Mouse (Mus musculus) embryonic facial prominence, embryonic 13.5 days (tissue): ENCODE results near the gene Ccdc9. TPM values are rescaled to one million over a fixed set of nuclear protein-coding genes. Genes with fewer than 3 reads are reported as not detected.
"Not testable (repeated sequence)": the region's sequence is repeated elsewhere in the genome, so short reads cannot be mapped to it uniquely, and the experiment has no call there.

Experiments used
- ATAC-seq: fragments of 200-750 bp; cut with Nextera tagmentation; 2 replicates; pipeline ENCODE4 v1.8.0; 2017; ENCODE audit warnings: low read depth; ENCODE audit not compliant: insufficient number of reproducible peaks, insufficient read depth, low FRiP score, low TSS enrichment
- H3K27ac ChIP-seq: fragments of 300-500 bp; sonication (generic); 2 replicates; pipeline ENCODE4 v1.5.1; 2015; ENCODE audit warnings: moderate library complexity, mild to moderate bottlenecking, inconsistent platforms
- H3K27me3 ChIP-seq: fragments of 300-500 bp; sonication (generic); 2 replicates; pipeline ENCODE4 v1.6.1; 2015; ENCODE audit warnings: mild to moderate bottlenecking, inconsistent platforms
- H3K36me3 ChIP-seq: fragments of 300-500 bp; sonication (generic); 2 replicates; pipeline ENCODE4 v1.6.1; 2015; ENCODE audit warnings: mild to moderate bottlenecking, inconsistent platforms
- H3K4me1 ChIP-seq: fragments of 300-500 bp; sonication (generic); 2 replicates; pipeline ENCODE4 v1.6.1; 2015; ENCODE audit warnings: inconsistent platforms
- H3K4me2 ChIP-seq: fragments of 300-500 bp; sonication (generic); 2 replicates; pipeline ENCODE4 v1.6.1; 2015; ENCODE audit warnings: moderate library complexity, mild to moderate bottlenecking, inconsistent platforms
- H3K4me3 ChIP-seq: fragments of 300-500 bp; sonication (generic); 2 replicates; pipeline ENCODE4 v1.5.1; 2015; ENCODE audit warnings: mild to moderate bottlenecking, inconsistent platforms
- H3K9ac ChIP-seq: fragments of 300-500 bp; sonication (generic); 2 replicates; pipeline ENCODE4 v1.6.1; 2015; ENCODE audit warnings: mild to moderate bottlenecking, inconsistent platforms
- H3K9me3 ChIP-seq: fragments of 300-500 bp; sonication (generic); 2 replicates; pipeline ENCODE4 v1.6.1; 2016; ENCODE audit warnings: inconsistent platforms
- WGBS: fragments of 180-500 bp; shearing (Covaris S2); methylation state at CpG from one replicate; pipeline ENCODE4 v1.1.7; 2015; ENCODE audit warnings: mixed read lengths; 5-methylcytosine and 5-hydroxymethylcytosine counted together
- polyA plus RNA-seq: library from polyadenylated mRNA; unstranded; fragments of >200 nt; fragmentation: Nextera tagmentation; extraction: Ambion mirVana; gene quantifications from 2 replicates; pipeline ENCODE4 v1.2.1, GENCODE M21; 2015

Ccdc9 gene
- polyA plus RNA-seq, 1 experiment from 2014 or later: 32.9 TPM

GRCm38 (mm10) chr7:16307141-16307540, 20.5 kb upstream of the Ccdc9 start:
- not testable (repeated sequence) for H3K4me3 ChIP-seq, H3K27ac ChIP-seq, H3K4me2 ChIP-seq, H3K9me3 ChIP-seq, H3K9ac ChIP-seq, ATAC-seq, H3K36me3 ChIP-seq
- Histone ChIP-seq H3K27me3 (peaks cover 26% of the 10 kb centered on the region), H3K4me1 (peaks cover 36% of the 10 kb centered on the region)
- 68% methylated on average over 6 of the region's 6 CpGs for WGBS

GRCm38 (mm10) chr7:16299419-16300035, 12.9 kb upstream of the Ccdc9 start:
- Histone ChIP-seq H3K4me1 (peaks cover 30% of the 10 kb centered on the region), H3K36me3 (no peaks in the 10 kb centered on the region), H3K9ac (peak overlapping the region; percentile 74), H3K27me3 (no peaks in the 10 kb centered on the region), H3K4me2 (peak overlapping the region; percentile 85), H3K27ac (peak overlapping the region; percentile 48; the same call in 1 of the 2 replicates), H3K4me3 (peak overlapping the region; percentile 50), H3K9me3 (no peaks in the 10 kb centered on the region)
- whole genome bisulfite sequencing: under 1% methylated on average over 52 of the region's 52 CpGs
- peak; percentile 89 for ATAC-seq

GRCm38 (mm10) chr7:16298927-16299326, 12.3 kb upstream of the Ccdc9 start:
- no peak for ATAC-seq
- Histone ChIP-seq H3K4me3 (peak overlapping the region; percentile 50), H3K27me3 (no peaks in the 10 kb centered on the region), H3K36me3 (no peaks in the 10 kb centered on the region), H3K9ac (peak overlapping the region; percentile 74), H3K27ac (peak overlapping the region; percentile 48; the same call in 1 of the 2 replicates), H3K9me3 (no peaks in the 10 kb centered on the region), H3K4me1 (peaks cover 30% of the 10 kb centered on the region), H3K4me2 (peak overlapping the region; percentile 85)
- WGBS: 82% methylated on average over 5 of the region's 5 CpGs

- H3K27ac ChIP-seq: 0 out of 2 replicates have a peak overlapping the region, but pooled peaks have one; percentile 58
- no peak for ATAC-seq
- H3K36me3 ChIP-seq: no peaks in the 10 kb centered on the region
- no peaks in the 10 kb centered on the region for H3K27me3 ChIP-seq
- whole genome bisulfite sequencing: 56% methylated on average over 2 of the region's 2 CpGs
- H3K9me3 ChIP-seq: no peaks in the 10 kb centered on the region
- H3K9ac ChIP-seq: no peak overlapping the region
- H3K4me2 ChIP-seq: peak overlapping the region; percentile 67; the same call in 1 of the 2 replicates
- H3K4me1 ChIP-seq: peaks cover 30% of the 10 kb centered on the region
- H3K4me3 ChIP-seq: no peak overlapping the region
Observed at GRCm38 (mm10) chr7:16297616-16298015, 11.0 kb upstream of the Ccdc9 start.

DNA sequence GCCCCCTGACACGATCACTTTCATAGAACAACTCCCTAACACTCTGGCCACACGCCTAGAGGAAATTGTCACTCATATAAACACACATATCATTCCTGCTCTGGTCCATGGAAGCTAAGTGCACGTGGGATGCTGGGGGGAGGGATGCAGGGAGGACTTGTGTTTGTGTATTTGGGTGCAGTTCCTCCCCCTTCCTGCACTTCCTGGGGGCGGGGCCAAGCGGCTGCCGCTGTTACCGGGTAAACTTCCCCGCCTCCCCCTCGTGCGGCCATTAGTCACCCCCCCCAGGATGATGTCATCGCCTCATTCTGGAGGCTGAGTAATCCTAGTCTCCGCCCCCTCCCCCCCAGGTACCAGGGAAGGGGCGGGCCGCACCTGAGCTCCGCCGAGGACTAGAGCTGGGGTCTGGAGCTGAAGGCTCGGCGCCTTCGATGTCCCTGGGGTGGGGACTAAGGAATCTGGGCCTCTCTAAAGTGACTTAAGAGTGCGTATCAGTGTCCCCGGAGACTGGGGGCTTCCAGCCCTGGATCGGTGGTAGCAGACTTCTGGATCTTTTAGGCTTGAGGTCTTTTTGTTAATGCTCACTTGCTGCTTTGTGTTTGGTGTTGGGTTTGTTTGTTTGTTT, 10.3 kb upstream of the Ccdc9 start:
- WGBS: under 1% methylated on average over 22 of the region's 22 CpGs
- H3K4me2 ChIP-seq: peak overlapping the region; percentile 67
- H3K4me1 ChIP-seq: peaks cover 30% of the 10 kb centered on the region
- no peaks in the 10 kb centered on the region for H3K9me3 ChIP-seq
- H3K36me3 ChIP-seq: no peaks in the 10 kb centered on the region
- peak overlapping the region; percentile 69 for H3K9ac ChIP-seq
- H3K27me3 ChIP-seq: no peaks in the 10 kb centered on the region
- H3K27ac ChIP-seq: peak overlapping the region; percentile 58
- ATAC-seq: 0 out of 2 replicates have a peak, but pooled peaks have one; percentile 10
- peak overlapping the region; percentile 39 for H3K4me3 ChIP-seq

DNA sequence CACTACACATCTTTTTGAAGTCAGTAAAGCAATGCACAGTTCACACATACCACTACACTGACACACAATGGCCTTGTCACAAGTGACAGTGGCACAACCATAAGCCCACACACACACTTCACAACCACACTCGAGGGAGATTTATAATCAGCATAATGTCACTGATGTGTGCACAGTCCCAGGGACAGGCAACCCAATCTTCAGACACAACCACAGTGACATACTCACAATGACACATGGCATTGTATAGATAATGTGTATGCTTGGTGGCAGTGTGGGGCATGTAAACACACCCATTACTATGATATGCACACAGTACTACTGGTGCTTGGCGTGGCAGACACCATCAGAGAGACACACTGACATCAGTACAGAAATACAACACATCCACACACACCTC, 9.6 kb upstream of the Ccdc9 start:
- Histone ChIP-seq H3K4me2 (peak overlapping the region; percentile 85), H3K9me3 (no peaks in the 10 kb centered on the region), H3K27ac (peak overlapping the region; percentile 58), H3K27me3 (no peaks in the 10 kb centered on the region), H3K36me3 (no peaks in the 10 kb centered on the region), H3K4me3 (no peak overlapping the region), H3K9ac (no peak overlapping the region), H3K4me1 (peaks cover 30% of the 10 kb centered on the region)
- 36% methylated on average over 2 of the region's 2 CpGs for WGBS
- ATAC-seq: no peak

DNA sequence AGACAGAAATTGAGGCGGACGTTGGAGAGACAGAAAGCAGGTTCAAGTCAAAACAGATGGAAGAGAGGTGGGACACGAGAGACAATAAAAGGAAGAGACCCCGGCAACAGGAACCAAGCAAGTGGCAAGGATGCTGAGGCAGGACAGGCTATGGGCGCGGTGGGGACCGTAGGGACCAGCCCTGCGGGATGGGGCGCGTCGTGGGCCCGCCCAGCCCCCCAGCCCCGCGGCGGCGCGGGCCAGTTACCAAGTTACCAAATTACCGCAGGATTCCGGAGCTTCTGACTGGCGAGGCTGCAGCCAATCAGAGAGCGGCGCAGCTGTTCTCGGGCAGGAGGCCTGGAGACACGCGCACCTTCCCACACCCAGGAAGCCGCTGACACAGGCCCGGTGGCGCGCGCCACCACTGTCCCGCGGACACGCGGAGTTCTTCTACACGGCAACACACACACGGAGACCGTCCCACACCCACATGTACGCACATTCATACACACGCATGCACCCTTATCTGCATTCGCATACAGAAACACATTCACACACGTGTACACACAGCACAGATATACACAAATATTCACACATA, 8.8 kb upstream of the Ccdc9 start:
- Histone ChIP-seq H3K9ac (peak overlapping the region; percentile 70), H3K9me3 (no peaks in the 10 kb centered on the region), H3K4me1 (peaks cover 30% of the 10 kb centered on the region), H3K4me3 (peak overlapping the region; percentile 55), H3K36me3 (no peaks in the 10 kb centered on the region), H3K27me3 (no peaks in the 10 kb centered on the region), H3K4me2 (peak overlapping the region; percentile 85), H3K27ac (peak overlapping the region; percentile 93)
- peak; percentile 65 for ATAC-seq
- 1% methylated on average over 41 of the region's 41 CpGs for WGBS

DNA sequence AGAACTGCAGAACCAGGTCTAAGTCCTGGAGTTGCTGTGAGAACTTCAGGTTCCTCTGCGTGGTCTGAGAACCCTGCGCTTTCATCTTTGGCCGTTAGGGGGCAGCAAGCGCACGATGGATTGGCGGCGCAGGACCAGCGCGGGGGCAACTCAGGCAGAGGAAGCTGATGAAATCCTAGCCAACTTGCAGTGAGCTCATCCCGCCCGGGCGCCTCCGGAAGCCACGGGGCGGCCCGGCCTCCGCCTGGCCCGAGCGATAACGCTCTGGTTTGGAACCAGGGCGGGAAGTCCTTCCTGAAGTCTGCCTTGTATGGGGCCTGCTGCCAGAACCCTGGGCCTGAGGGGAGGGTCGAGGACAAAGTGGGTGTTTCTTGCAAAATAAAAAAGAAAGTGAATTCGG, 8.2 kb upstream of the Ccdc9 start:
- H3K9me3 ChIP-seq: no peaks in the 10 kb centered on the region
- H3K4me1 ChIP-seq: peaks cover 26% of the 10 kb centered on the region
- no peaks in the 10 kb centered on the region for H3K27me3 ChIP-seq
- H3K36me3 ChIP-seq: no peaks in the 10 kb centered on the region
- under 1% methylated on average over 23 of the region's 23 CpGs for WGBS
- peak overlapping the region; percentile 55 for H3K4me3 ChIP-seq
- H3K27ac ChIP-seq: peak overlapping the region; percentile 93
- H3K9ac ChIP-seq: peak overlapping the region; percentile 70
- no peak for ATAC-seq
- peak overlapping the region; percentile 85 for H3K4me2 ChIP-seq

GRCm38 (mm10) chr7:16294346-16294745, 7.8 kb upstream of the Ccdc9 start:
- Histone ChIP-seq H3K4me1 (peaks cover 24% of the 10 kb centered on the region), H3K9ac (no peak overlapping the region), H3K9me3 (no peaks in the 10 kb centered on the region), H3K4me3 (peak overlapping the region; percentile 55; the same call in 1 of the 2 replicates), H3K4me2 (peak overlapping the region; percentile 85), H3K27ac (0 out of 2 replicates have a peak overlapping the region, but pooled peaks have one; percentile 93), H3K36me3 (no peaks in the 10 kb centered on the region), H3K27me3 (no peaks in the 10 kb centered on the region)
- ATAC-seq: no peak
- 28% methylated on average over 4 of the region's 4 CpGs for WGBS

- Histone ChIP-seq H3K9ac (no peak overlapping the region), H3K36me3 (peaks cover 15% of the 10 kb centered on the region), H3K27ac (no peak overlapping the region), H3K4me2 (no peak overlapping the region), H3K4me3 (no peak overlapping the region), H3K27me3 (no peaks in the 10 kb centered on the region), H3K9me3 (no peaks in the 10 kb centered on the region), H3K4me1 (peaks cover 15% of the 10 kb centered on the region)
- no peak for ATAC-seq
- 75% methylated on average over 1 of the region's 1 CpGs for WGBS
Observed at GRCm38 (mm10) chr7:16287791-16288190, 1.2 kb upstream of the Ccdc9 start.

DNA sequence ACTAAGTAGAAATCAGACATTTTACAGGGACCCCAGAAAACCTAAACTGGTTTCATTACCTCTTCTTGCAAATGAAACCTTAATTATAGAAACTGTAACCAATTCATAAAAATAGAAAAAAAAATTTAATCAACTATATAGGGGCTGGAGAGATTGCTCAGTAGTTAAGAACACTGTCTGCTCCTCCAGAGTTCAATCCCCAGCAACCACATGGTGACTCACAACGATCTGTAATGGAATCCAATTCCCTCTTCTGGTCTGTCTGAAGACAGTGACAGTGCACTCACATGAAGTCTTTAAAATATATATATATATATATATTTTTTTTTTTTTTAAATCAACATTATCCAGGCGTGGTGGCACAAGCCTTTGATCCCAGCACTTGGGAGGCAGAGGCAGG, 421 bp upstream of the Ccdc9 start:
- 82% methylated on average over 2 of the region's 2 CpGs for WGBS
- Histone ChIP-seq H3K27me3 (no peaks in the 10 kb centered on the region), H3K4me3 (peak overlapping the region; percentile 64), H3K9ac (peak overlapping the region; percentile 80), H3K36me3 (peaks cover 23% of the 10 kb centered on the region), H3K4me2 (peak overlapping the region; percentile 64), H3K4me1 (peaks cover 15% of the 10 kb centered on the region), H3K27ac (peak overlapping the region; percentile 98), H3K9me3 (no peaks in the 10 kb centered on the region)
- no peak for ATAC-seq
